Mouse (Mus musculus) urinary bladder, adult 18-20 months (tissue): ENCODE results near the gene Man1c1.
A peak's percentile ranks its signal among the peaks of the same experiment; 100 is the strongest.

Experiments
- DNase-seq, 2 experiments: peaks; one replicate each; pipeline ENCODE4 v3.0.0; 2022; ENCODE audit warnings: low spot score in 2 of 2, mixed read lengths in 2 of 2

The Man1c1 gene

DNA sequence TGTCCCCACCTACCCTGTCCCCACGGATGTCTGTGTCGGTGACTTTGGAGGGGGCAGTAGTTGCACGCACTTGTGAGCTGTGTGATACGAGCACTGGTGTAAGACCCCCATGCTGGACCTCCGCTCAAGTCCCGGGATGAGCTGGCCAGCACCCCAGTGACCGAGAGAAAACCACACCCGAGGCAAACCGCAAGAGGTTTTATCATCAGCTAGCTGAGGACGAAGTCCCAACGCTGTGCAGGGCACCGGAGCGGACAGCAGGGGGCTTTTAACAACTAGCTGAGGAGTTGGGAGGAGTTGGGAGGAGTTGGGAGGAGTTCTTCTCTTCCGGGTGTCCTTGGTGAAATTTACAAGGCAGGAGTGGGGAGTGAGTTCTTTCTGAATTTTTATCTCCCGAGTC lies 191.3 kb downstream of the Man1c1 start:
- DNase-seq = peak in 1 of 2 experiments; percentile 50

DNA sequence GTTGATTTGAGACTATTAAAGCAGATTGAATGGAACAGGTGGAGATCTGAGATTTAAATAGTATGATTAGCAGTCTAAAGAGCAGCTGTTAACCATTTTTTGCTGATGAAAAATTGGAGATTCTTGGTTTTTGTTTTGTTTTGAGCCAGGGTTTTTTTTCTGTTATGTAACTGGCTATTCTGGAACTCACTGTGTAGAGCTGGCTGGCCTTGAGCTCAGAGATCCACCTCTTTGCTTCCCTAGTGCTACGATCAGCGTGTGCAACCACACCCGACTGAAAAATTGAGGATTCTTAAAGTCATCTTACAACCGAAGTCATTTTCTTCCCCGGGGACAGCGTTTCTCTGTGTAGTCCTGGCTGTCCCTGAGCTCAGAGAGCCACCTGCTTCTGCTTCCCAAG lies 192.4 kb downstream of the Man1c1 start:
- no peak for DNase-seq
